Mouse (Mus musculus) limb, embryonic 15.5 days (tissue): ENCODE measurements around the gene Adap1. TPM values are rescaled to one million over a fixed set of nuclear protein-coding genes. Genes with fewer than 3 reads are reported as not detected.

Experiments used
- ATAC-seq: fragments of 200-750 bp; cut with Nextera tagmentation; 2 replicates; pipeline ENCODE4 v1.8.0; 2017; ENCODE audit warnings: low read depth, moderate TSS enrichment; ENCODE audit not compliant: insufficient number of reproducible peaks, low FRiP score, low TSS enrichment
- H3K27ac ChIP-seq: fragments of 300-500 bp; sonication (generic); 2 replicates; pipeline ENCODE4 v1.5.1; 2015; ENCODE audit warnings: moderate library complexity, mild to moderate bottlenecking, inconsistent platforms
- H3K27me3 ChIP-seq: fragments of 300-500 bp; sonication (generic); 2 replicates; pipeline ENCODE4 v1.6.1; 2015; ENCODE audit warnings: inconsistent platforms
- H3K36me3 ChIP-seq: fragments of 300-500 bp; sonication (generic); 2 replicates; pipeline ENCODE4 v1.6.1; 2015; ENCODE audit warnings: inconsistent platforms
- H3K4me1 ChIP-seq: fragments of 300-500 bp; sonication (generic); 2 replicates; pipeline ENCODE4 v1.6.1; 2015; ENCODE audit warnings: inconsistent platforms
- H3K4me2 ChIP-seq: fragments of 300-500 bp; sonication (generic); 2 replicates; pipeline ENCODE4 v1.6.1; 2015; ENCODE audit warnings: mild to moderate bottlenecking, inconsistent platforms
- H3K4me3 ChIP-seq: fragments of 300-500 bp; sonication (generic); 2 replicates; pipeline ENCODE4 v1.5.1; 2015; ENCODE audit warnings: mild to moderate bottlenecking, inconsistent platforms
- H3K9ac ChIP-seq: fragments of 300-500 bp; sonication (generic); 2 replicates; pipeline ENCODE4 v1.6.1; 2015; ENCODE audit warnings: inconsistent platforms
- H3K9me3 ChIP-seq: fragments of 300-500 bp; sonication (generic); 2 replicates; pipeline ENCODE4 v1.6.1; 2016; ENCODE audit warnings: inconsistent platforms
- WGBS: fragments of 180-500 bp; shearing (Covaris S2); methylation state at CpG from one replicate; pipeline ENCODE4 v1.1.7; 2015; 5-methylcytosine and 5-hydroxymethylcytosine counted together
- polyA plus RNA-seq: library from polyadenylated mRNA; unstranded; fragments of >200 nt; fragmentation: Nextera tagmentation; extraction: Ambion mirVana; gene quantifications from 2 replicates; pipeline ENCODE4 v1.2.1, GENCODE M21; 2015

Adap1 gene
- polyA plus RNA-seq, 1 experiment from 2014 or later = 3.2 TPM

DNA sequence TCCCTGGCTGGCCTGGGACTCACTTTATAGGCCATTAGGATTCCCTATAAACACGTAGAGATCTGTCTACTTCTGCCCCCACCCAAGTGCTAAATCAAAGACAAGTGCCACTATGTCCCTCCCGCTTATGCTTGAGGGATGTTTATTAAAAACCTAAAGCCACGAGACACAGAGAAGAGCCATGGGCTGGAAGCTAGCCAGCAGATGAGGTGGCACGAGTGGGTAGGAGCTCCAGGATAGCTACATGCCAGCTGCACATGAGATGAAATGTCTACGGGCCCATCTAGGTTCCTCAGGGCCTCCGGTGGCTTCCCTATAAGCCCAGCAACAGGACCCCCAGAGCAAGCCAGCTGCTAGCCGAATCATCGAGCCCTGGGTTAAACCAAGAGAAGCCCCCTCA lies 48.1 kb downstream of the Adap1 start:
- H3K4me1 ChIP-seq = peaks cover 16% of the 10 kb centered on the region; the same call in 1 of the 2 replicates
- H3K9me3 ChIP-seq = no peaks in the 10 kb centered on the region
- H3K4me2 ChIP-seq = no peak overlapping the region
- no peak for ATAC-seq
- H3K9ac ChIP-seq = no peak overlapping the region
- H3K27me3 ChIP-seq = no peaks in the 10 kb centered on the region
- H3K4me3 ChIP-seq = no peak overlapping the region
- H3K36me3 ChIP-seq = no peaks in the 10 kb centered on the region
- no peak overlapping the region for H3K27ac ChIP-seq
- WGBS = 55% methylated on average over 8 of the region's 8 CpGs

DNA sequence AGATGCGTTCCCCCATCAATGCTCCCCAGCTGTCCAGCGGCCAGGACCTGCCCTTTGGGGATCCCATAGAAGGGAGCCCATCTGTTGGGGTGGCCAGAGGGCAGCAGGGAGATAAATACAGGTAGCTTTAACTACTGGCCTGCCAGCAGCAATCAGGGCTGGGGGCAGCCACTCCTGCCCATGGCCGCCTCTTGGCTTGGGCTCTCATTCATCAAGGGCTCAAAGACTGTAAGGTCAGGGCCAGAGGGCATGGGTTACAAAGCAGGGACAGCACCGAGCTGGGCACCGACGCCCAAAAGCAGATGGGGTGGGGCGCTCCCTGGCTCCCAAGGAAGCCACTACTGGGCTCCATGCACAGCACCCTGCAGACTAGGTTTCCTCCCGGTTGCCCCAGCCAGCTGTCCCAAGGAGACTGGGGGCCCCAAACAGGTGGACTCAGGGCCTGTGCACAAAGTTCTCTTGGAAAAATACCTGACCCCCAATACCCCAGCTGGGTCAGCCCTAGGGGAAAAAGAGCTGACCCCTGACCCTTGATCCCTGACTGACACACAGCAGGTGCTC lies 53.3 kb downstream of the Adap1 start:
- ATAC-seq = no peak
- no peak overlapping the region for H3K27ac ChIP-seq

DNA sequence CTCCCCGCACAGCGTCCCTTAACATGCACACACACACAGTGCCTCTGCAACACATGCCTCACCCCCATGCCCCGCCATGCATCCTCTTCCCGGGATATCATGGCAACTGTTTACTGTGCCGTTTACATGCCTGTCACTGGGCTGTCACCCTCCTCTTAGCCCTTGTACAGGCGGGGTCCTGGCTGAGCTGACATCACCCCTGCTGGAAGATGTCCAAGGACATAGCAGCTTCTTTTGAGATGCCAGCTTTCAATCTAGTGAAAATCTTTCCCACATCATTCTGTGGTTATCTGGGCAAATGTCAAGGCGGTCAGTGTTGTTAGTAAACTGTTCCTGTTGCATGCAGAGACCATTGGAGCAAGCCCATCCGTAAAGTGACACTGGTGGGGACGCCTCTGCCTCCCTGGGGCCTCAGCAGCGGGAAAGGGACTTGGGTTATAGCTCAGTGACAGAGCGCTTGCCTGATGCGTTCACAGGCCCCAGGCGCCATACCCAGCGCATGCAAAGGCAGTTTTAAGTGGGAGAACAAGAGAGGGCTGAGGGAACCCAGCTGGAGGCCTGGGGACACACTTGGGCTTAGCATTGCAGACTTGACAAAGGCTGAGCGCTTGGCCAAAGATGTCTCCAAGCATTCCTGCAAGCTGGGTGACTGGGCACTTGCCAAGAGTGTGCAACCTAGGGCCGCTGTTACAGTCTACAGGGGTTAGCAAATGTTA lies 54.5 kb downstream of the Adap1 start:
- ATAC-seq = no peak
- WGBS = 68% methylated on average over 16 of the region's 16 CpGs
- H3K27ac ChIP-seq = peak overlapping the region; percentile 33

More for the DNA sequence above, 53.3 kb downstream of the Adap1 start:
- Histone ChIP-seq H3K4me1 (0 out of 2 replicates have a peak, but pooled peaks cover 6% of the 10 kb centered on the region), H3K9ac (no peak overlapping the region), H3K36me3 (peaks cover 28% of the 10 kb centered on the region), H3K9me3 (no peaks in the 10 kb centered on the region), H3K4me3 (no peak overlapping the region), H3K4me2 (no peak overlapping the region), H3K27me3 (no peaks in the 10 kb centered on the region)
- 45% methylated on average over 8 of the region's 8 CpGs for WGBS

DNA sequence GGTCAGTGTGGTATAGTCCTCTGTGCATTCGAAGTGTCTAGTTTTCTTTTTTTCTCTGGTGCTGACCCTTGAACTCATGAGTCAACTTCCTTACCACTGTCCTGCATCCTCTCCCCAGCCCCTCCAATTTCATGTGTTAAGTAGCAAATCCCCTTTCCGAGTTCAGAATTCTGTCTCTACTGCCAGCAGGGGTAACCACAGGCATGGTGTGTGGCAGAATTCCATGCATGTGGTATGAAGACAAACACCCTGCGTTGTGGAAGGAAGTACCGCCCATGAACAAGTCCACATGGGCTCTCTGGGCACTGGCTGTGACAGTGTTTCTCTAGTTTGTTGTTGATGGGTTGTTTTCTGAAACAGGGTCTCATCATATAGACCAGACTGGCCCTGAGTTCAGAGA lies 57.8 kb downstream of the Adap1 start:
- Histone ChIP-seq H3K27ac (no peak overlapping the region), H3K27me3 (no peaks in the 10 kb centered on the region), H3K9ac (no peak overlapping the region), H3K4me2 (no peak overlapping the region), H3K9me3 (no peaks in the 10 kb centered on the region), H3K4me1 (no peaks in the 10 kb centered on the region), H3K36me3 (peaks cover 72% of the 10 kb centered on the region), H3K4me3 (no peak overlapping the region)
- no peak for ATAC-seq
- 83% methylated on average over 4 of the region's 4 CpGs for WGBS

More for the DNA sequence above, 54.5 kb downstream of the Adap1 start:
- 0 out of 2 replicates have a peak, but pooled peaks cover 6% of the 10 kb centered on the region for H3K4me1 ChIP-seq
- H3K36me3 ChIP-seq = peaks cover 39% of the 10 kb centered on the region
- no peak overlapping the region for H3K4me2 ChIP-seq
- no peaks in the 10 kb centered on the region for H3K27me3 ChIP-seq
- no peaks in the 10 kb centered on the region for H3K9me3 ChIP-seq
- H3K9ac ChIP-seq = no peak overlapping the region
- no peak overlapping the region for H3K4me3 ChIP-seq

DNA sequence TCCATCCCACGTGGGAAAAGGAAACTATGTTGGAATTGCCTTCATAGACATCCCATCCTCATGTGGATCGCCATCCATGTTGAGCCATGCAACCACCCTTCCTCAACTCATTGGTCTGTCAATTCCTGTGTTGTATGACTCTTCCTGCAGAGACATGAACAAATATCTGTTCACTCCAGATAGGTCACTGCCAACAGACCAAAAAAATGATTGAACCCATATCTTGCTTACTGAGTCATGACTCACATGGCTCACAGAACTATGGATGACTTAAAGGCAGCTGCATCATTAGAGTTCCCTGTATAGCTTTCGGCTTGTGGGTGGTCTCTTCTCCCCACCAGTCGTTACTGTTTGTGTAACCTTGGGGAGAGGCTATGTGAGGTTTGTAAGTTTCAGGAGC lies 64.0 kb downstream of the Adap1 start:
- 87% methylated on average over 4 of the region's 4 CpGs for WGBS
- Histone ChIP-seq H3K36me3 (peaks cover 70% of the 10 kb centered on the region), H3K9me3 (no peaks in the 10 kb centered on the region), H3K4me3 (no peak overlapping the region), H3K27ac (no peak overlapping the region), H3K27me3 (no peaks in the 10 kb centered on the region), H3K9ac (no peak overlapping the region), H3K4me1 (peaks cover 3% of the 10 kb centered on the region; the same call in 1 of the 2 replicates), H3K4me2 (no peak overlapping the region)
- ATAC-seq = no peak

DNA sequence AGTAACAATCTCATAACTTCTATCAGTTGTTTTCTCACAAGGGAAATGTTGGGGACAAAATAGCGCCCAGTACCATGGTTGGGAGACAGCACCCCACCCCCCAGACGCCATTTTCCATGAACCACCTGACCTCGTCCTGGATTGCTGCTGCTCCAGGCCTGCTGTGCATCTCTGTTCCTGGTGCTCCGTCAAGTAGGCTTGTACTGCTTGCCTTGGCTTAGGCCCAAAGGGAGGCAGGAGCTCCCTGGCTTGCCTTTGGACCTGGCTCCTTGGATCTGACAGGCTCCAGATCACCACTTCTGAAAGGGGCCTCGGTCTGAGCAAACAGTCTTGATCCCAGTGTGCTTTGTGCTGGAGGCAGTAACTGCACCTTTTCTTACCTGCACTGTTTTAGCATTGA lies 65.6 kb downstream of the Adap1 start:
- H3K4me3 ChIP-seq = no peak overlapping the region
- H3K27me3 ChIP-seq = no peaks in the 10 kb centered on the region
- no peaks in the 10 kb centered on the region for H3K9me3 ChIP-seq
- H3K27ac ChIP-seq = no peak overlapping the region; the same call in 1 of the 2 replicates
- ATAC-seq = no peak
- peaks cover 12% of the 10 kb centered on the region; the same call in 1 of the 2 replicates for H3K4me1 ChIP-seq
- H3K4me2 ChIP-seq = no peak overlapping the region
- peaks cover 59% of the 10 kb centered on the region for H3K36me3 ChIP-seq
- H3K9ac ChIP-seq = no peak overlapping the region
- 75% methylated on average over 5 of the region's 5 CpGs for WGBS

DNA sequence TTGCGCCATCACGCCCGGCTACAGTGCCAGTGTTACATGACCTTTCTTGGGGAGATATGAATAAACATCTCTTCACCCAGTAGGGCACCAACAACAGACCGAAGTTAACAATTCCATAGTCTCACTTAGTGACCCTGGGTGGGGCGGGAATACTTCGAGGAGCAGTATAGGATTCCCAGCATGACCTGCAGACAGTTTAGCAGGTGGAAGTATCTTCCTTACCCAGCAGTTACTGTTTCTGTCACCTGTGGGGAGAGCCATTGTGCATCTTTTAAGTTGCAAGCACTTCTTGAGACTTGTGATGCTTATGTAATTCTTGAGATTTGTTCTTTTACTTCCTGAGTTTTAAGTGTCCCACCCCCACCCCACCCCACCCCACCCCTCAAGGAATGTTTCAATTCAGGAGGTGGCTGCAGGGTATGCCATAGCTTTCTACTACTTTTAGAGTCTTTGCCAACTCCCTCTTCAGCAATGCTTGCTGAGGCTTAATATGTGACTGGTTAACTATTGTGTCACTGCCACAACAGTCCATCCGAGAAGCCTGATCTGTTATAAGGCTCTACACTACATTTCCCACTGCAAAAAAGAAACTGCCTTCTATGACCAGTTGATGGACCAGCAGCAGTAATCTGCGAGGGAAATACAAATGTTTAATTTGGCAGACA lies 66.9 kb downstream of the Adap1 start:
- 96% methylated on average over 8 of the region's 8 CpGs for WGBS
- Histone ChIP-seq H3K36me3 (peaks cover 48% of the 10 kb centered on the region), H3K4me2 (no peak overlapping the region)

DNA sequence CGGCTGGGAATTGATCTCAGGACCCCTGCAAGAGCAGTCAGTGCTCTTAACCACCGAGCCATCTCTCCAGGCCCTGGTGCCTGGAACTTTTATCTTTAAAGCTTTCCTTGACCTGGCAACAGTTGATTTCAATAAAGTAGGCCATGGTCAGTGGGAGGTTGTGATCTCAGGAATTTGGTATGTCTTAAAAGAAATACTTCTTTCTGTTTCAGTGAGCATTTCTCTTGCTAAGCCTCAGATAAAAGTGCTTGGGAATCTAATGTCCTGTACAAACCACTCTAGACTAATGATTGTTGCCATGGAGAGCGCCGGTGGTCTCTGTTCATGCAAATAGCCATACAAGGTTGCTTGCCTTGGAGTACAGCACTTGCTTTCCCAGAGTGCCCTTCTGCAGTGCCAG lies 67.6 kb downstream of the Adap1 start:
- Histone ChIP-seq H3K9me3 (no peaks in the 10 kb centered on the region), H3K4me3 (no peak overlapping the region), H3K36me3 (peaks cover 41% of the 10 kb centered on the region), H3K9ac (no peak overlapping the region), H3K27me3 (no peaks in the 10 kb centered on the region), H3K27ac (no peak overlapping the region), H3K4me2 (no peak overlapping the region), H3K4me1 (peaks cover 29% of the 10 kb centered on the region)
- 81% methylated on average over 4 of the region's 4 CpGs for WGBS
- ATAC-seq = no peak

More for the DNA sequence above, 66.9 kb downstream of the Adap1 start:
- no peak for ATAC-seq
- Histone ChIP-seq H3K27me3 (no peaks in the 10 kb centered on the region), H3K9me3 (no peaks in the 10 kb centered on the region), H3K9ac (no peak overlapping the region), H3K4me1 (peaks cover 26% of the 10 kb centered on the region), H3K4me3 (no peak overlapping the region), H3K27ac (no peak overlapping the region)

DNA sequence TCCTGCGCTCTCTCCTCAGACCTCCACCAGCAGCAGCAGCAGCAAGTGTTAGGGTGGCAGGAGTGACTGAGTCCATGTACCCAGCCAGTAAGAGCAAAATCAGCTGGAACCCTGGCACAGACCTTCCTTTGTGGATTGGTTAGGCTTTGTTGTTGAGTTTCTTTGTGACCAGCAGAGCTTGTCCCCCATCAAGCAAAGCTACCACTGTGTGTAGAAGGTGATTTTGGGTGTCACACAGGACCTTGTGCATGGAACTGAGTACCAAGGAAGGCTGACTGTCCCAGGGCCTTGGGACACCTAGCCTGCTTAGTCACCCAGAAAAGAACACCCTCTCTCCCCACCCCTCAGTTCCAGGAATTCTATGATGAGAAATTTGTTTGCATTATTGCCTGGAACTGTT lies 68.2 kb downstream of the Adap1 start:
- no peak overlapping the region for H3K4me2 ChIP-seq
- WGBS = 97% methylated on average over 1 of the region's 1 CpGs
- H3K27ac ChIP-seq = no peak overlapping the region
- H3K4me3 ChIP-seq = no peak overlapping the region
- no peaks in the 10 kb centered on the region for H3K27me3 ChIP-seq
- no peak overlapping the region for H3K9ac ChIP-seq
- H3K4me1 ChIP-seq = peaks cover 29% of the 10 kb centered on the region
- ATAC-seq = no peak
- H3K9me3 ChIP-seq = no peaks in the 10 kb centered on the region
- H3K36me3 ChIP-seq = peaks cover 36% of the 10 kb centered on the region

DNA sequence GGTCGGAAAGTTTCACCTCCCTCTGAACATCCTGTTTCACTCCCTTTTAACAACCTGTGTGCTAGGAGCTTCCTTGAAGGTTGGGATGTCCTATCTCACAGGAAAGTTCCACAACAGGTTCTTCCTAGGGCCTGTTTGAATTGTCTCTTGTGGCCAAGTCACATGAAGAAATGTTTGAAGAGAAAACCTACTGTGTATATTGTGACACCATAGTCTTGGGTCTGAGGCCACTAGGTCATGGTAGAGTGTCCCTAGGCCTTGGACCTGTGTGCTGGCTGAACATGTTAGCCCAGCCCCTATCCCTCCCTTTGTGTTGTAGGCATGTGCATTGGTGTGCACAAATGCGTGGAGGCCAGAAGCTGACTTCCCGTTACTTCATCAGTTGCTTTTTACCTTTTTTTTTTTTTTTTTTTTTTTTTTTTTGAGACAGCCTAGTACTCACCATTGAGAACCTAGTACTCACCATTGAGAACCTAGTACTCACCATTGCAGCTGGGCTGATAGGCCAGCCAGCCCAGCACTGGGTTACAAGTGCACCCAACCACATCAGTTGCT lies 69.1 kb downstream of the Adap1 start:
- Histone ChIP-seq H3K9me3 (no peaks in the 10 kb centered on the region), H3K27ac (peak overlapping the region; percentile 17; the same call in 1 of the 2 replicates), H3K36me3 (peaks cover 26% of the 10 kb centered on the region), H3K9ac (no peak overlapping the region), H3K4me1 (peaks cover 34% of the 10 kb centered on the region), H3K27me3 (no peaks in the 10 kb centered on the region), H3K4me3 (no peak overlapping the region), H3K4me2 (no peak overlapping the region)
- no peak for ATAC-seq
- 75% methylated on average over 3 of the region's 3 CpGs for WGBS

DNA sequence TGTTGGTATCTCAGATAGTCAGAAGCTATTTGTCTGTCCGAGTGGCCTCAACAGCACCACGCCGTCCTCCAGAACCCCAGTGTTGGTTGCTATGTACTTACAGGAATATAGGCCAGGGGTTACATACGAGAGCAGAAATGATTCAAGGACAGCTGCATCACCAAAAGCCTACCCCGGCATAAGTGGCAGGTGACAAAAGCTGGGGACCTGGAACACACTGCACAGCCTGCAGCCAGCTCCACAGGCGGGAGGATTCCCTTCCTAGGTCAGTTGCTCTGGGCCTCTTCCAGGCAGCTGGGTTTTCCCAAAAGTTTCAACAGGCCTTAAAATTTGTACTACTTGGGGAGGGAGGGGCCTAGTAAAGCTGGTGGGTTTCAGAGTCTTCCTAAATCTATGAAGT lies 69.6 kb downstream of the Adap1 start:
- H3K9me3 ChIP-seq = no peaks in the 10 kb centered on the region
- peaks cover 22% of the 10 kb centered on the region for H3K36me3 ChIP-seq
- peaks cover 34% of the 10 kb centered on the region for H3K4me1 ChIP-seq
- no peak overlapping the region for H3K4me2 ChIP-seq
- peak overlapping the region; percentile 17; the same call in 1 of the 2 replicates for H3K27ac ChIP-seq
- H3K9ac ChIP-seq = no peak overlapping the region
- 88% methylated on average over 6 of the region's 6 CpGs for WGBS
- no peak for ATAC-seq
- no peak overlapping the region for H3K4me3 ChIP-seq
- H3K27me3 ChIP-seq = no peaks in the 10 kb centered on the region

DNA sequence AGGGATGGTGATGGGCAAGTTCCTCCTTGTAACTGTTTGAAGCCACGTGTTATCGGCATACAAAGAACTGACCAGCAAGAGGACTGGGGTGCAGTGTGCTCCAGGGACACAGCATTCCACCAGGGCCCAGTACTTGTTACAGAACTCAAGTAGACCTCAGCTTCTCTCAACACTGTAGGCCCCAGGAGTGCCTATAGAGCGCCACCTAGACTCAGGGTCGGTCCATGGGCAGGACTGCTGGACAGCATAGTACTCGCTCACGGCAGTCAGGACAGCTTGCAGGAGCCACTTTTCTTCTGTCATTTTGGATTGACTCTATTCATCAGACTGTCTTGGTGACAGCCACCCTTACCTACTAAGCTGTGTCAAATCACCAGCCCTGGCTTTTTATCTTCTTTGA lies 70.5 kb downstream of the Adap1 start:
- Histone ChIP-seq H3K27ac (0 out of 2 replicates have a peak overlapping the region, but pooled peaks have one; percentile 7), H3K9ac (no peak overlapping the region), H3K27me3 (no peaks in the 10 kb centered on the region), H3K4me3 (no peak overlapping the region), H3K36me3 (peaks cover 22% of the 10 kb centered on the region), H3K4me1 (peaks cover 34% of the 10 kb centered on the region), H3K4me2 (no peak overlapping the region), H3K9me3 (no peaks in the 10 kb centered on the region)
- no peak for ATAC-seq
- 88% methylated on average over 6 of the region's 6 CpGs for WGBS
